Mouse (Mus musculus) embryonic fibroblast, embryonic 13.5 days (primary cell): Measurements from ENCODE around the gene Kynu. TPM values are rescaled to one million over a fixed set of nuclear protein-coding genes. Genes with fewer than 3 reads are reported as not detected.

ENCODE experiments used
- H3K27ac ChIP-seq: 2 replicates; pipeline ENCODE4 v1.5.1; 2012; ENCODE audit warnings: low read length, control low read depth, inconsistent platforms; ENCODE audit not compliant: insufficient read depth
- H3K4me1 ChIP-seq: 2 replicates; pipeline ENCODE4 v1.6.1; 2011; ENCODE audit warnings: low read length; ENCODE audit not compliant: control insufficient read depth, insufficient read depth
- H3K4me3 ChIP-seq: 2 replicates; pipeline ENCODE4 v1.5.1; 2011; ENCODE audit warnings: mild to moderate bottlenecking, control low read depth, low read length; ENCODE audit not compliant: insufficient read depth
- CTCF ChIP-seq: IDR thresholded peaks from 2 replicates; pipeline ENCODE4 v1.5.1; 2011; ENCODE audit warnings: mild to moderate bottlenecking, control low read depth, low read length, moderate library complexity, borderline replicate concordance; ENCODE audit not compliant: insufficient read depth
- POLR2A ChIP-seq: IDR thresholded peaks from 2 replicates; pipeline ENCODE4 v1.6.1; 2011; ENCODE audit warnings: low read depth, mild to moderate bottlenecking, control low read depth, low read length, moderate library complexity
- polyA plus RNA-seq: library from polyadenylated mRNA; stranded (reverse); fragments of >200 nt; gene quantifications from 2 replicates; pipeline ENCODE4 v1.2.4, GENCODE M21; 2011; ENCODE audit warnings: low read depth; ENCODE audit not compliant: missing spikeins, insufficient read length

The Kynu gene
- 0.28 TPM in 1 of 2 replicates, not detected in the other for polyA plus RNA-seq

DNA sequence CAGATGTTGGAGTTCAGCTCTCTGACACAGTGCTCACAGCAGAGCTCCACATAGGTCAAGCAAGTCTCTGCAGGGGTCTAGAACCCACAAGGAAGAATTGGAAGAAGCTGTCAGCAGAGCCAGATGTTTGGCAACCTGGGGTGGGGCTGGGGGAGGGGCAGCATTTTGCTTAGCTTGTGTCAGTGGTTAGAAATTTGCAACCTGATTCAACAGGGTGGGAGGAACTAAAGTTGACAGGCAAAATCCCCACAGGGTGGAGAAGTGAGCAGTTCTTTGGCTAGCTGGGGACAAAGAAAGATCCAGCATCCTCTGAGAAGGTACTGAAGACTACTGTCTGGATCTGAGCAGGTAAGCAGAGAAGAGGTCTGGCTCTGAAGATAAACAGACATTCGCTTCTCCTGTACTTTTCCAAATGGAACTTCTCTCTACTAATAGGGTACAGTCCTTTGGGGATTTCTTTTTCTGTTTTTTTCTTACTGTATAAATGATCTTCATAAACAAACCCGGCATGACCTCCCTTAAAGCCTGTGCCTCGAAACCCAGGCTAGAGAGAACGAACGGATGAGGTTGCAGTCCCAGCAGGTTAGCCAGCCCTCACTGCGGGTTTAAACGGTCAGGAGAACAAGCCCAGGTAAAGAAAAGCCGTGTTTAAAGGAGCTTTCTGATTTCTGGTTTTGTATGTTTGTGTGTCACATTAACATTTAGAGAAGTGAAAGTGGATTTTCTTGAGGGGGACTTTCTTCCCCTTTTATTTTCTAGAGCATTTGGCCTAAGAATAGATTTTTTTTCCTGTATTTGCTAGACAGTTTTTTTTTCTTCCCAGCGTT lies at the start of gene Kynu:
Gene Kynu, plus strand, starts transcription at position 268 of the 827 bp plus-strand sequence.
- TF ChIP-seq POLR2A (no peak), CTCF (no peak)

GRCm38 (mm10) chr2:43506182-43506581 lies 48.9 kb upstream of the Kynu start:
- Histone ChIP-seq H3K4me3 (no peak overlapping the region), H3K27ac (no peak overlapping the region), H3K4me1 (no peaks in the 10 kb centered on the region)
- TF ChIP-seq CTCF (no peak), POLR2A (no peak)

More for the DNA sequence above, at the start of gene Kynu:
- no peaks in the 10 kb centered on the region for H3K4me1 ChIP-seq
- no peak within 1 kb of the TSS for H3K27ac ChIP-seq
- no peak within 1 kb of the TSS for H3K4me3 ChIP-seq

- H3K4me1 ChIP-seq = no peaks in the 10 kb centered on the region
- TF ChIP-seq POLR2A (no peak), CTCF (no peak)
- H3K27ac ChIP-seq = no peak overlapping the region
- no peak overlapping the region for H3K4me3 ChIP-seq
These were observed 41.3 kb upstream of the Kynu start for GRCm38 (mm10) chr2:43513852-43514251.

- no peak overlapping the region for H3K27ac ChIP-seq
- H3K4me3 ChIP-seq = no peak overlapping the region
- no peaks in the 10 kb centered on the region for H3K4me1 ChIP-seq
- TF ChIP-seq POLR2A = no peak
- no peak for TF ChIP-seq CTCF
These were observed 20.7 kb upstream of the Kynu start for GRCm38 (mm10) chr2:43534417-43534816.

DNA sequence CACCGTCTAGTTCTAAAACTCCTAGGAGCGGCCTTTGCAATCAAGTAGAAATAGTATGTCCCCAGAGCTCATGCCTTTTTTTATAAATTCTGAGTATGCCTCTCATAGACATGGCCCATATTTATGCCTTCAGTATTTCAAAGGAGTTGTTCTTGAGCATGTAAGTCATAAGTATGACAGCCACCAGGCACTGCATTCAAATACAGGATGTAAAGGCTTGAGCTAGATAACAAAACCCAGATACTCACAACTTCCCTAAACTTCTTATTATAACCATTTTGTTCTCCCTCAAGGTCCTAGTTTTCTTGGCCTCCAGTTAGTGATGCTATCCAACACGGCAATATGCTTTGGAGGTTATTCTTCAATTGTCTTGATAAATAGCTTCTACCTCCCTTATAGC lies 12.5 kb upstream of the Kynu start:
- Histone ChIP-seq H3K4me1 (no peaks in the 10 kb centered on the region), H3K4me3 (no peak overlapping the region), H3K27ac (no peak overlapping the region)
- no peak for TF ChIP-seq POLR2A
- no peak for TF ChIP-seq CTCF

DNA sequence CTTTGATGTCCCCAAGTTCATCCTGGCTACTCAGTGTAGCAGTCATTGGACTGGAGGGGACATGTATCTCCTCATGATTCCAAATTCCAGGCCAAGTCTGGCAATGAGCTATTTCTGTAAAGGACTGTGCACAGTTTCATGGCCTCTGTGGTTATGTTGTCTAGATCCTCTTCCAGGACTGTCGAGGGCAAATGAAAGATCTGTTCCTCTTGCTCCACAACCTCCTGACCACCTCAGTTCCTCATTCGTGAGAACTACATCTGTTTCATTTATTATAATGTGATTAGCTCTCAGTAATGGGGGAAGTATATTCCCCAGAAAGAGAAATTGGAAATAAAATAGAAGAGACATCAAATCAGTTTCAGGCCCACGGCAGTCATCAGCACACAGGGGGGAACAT lies 9.5 kb upstream of the Kynu start:
- TF ChIP-seq CTCF (no peak), POLR2A (no peak)
- no peak overlapping the region for H3K4me3 ChIP-seq
- no peak overlapping the region for H3K27ac ChIP-seq
- H3K4me1 ChIP-seq = no peaks in the 10 kb centered on the region

- H3K4me1 ChIP-seq = no peaks in the 10 kb centered on the region
- H3K4me3 ChIP-seq = no peak overlapping the region
- TF ChIP-seq POLR2A (no peak), CTCF (no peak)
- H3K27ac ChIP-seq = no peak overlapping the region
These were observed 8.7 kb upstream of the Kynu start for GRCm38 (mm10) chr2:43546448-43546847.

DNA sequence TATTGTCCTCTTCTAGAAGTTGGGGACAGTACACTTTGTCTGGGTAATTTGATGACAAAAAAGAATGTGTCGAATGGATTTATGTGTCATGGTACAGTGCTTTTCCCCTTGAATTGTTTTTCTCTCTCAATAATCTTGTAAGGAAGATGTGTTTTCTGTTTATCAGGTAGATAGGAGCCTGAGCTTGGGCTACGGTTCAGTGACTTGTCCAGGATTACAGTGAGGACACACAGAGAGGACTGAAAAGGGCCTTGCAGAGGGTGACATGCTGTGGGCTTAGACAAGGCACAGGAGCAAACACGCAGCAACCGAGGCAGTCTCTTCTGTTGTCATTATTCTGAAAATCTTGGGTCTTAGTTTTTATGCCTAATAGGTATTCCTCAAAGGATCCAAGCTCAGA lies 913 bp upstream of the Kynu start:
- H3K27ac ChIP-seq = no peak overlapping the region
- H3K4me1 ChIP-seq = no peaks in the 10 kb centered on the region
- H3K4me3 ChIP-seq = no peak overlapping the region
- TF ChIP-seq CTCF (no peak), POLR2A (no peak)

- no peak overlapping the region for H3K27ac ChIP-seq
- TF ChIP-seq POLR2A (no peak), CTCF (no peak)
- no peaks in the 10 kb centered on the region for H3K4me1 ChIP-seq
- no peak overlapping the region for H3K4me3 ChIP-seq
These were observed 758 bp downstream of the Kynu start for GRCm38 (mm10) chr2:43555889-43556285.

DNA sequence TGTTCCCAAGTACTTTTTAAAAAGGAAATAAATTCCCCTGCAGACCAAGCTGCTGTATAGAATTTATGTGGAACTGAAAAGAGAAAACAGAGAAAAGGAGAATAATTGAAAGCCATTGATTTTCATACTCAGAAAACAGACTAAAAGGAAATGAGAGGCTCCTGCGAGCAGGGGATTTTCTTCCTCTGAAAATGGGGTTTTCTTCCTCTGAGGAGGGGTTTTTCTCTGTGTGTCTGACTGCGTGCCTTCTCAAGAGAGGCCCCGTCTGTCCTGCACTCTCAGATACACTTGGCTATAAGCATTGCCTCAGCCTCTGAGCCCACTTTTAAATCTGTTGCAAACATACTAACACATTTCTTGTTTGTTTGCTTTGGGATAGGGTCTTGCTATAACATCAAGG lies 1.9 kb downstream of the Kynu start:
- TF ChIP-seq POLR2A (no peak), CTCF (no peak)
- no peaks in the 10 kb centered on the region for H3K4me1 ChIP-seq
- no peak overlapping the region for H3K27ac ChIP-seq
- H3K4me3 ChIP-seq = no peak overlapping the region

GRCm38 (mm10) chr2:43561209-43561608 lies 6.1 kb downstream of the Kynu start:
- Histone ChIP-seq H3K4me1 (no peaks in the 10 kb centered on the region), H3K27ac (no peak overlapping the region), H3K4me3 (no peak overlapping the region)
- TF ChIP-seq POLR2A = no peak
- no peak for TF ChIP-seq CTCF
